Mouse (Mus musculus) T-helper 2 cell (primary cell): Measurements from ENCODE around the gene Copz1.

Experiments used
- in situ Hi-C: fragments of 300-600 bp; cut with MboI, MseI; formaldehyde crosslinking; loops from one replicate; pipeline ENCODE4 v1.15.1; 2025; ENCODE audit warnings: high pct_unique_total_duplicates

The Copz1 gene

DNA sequence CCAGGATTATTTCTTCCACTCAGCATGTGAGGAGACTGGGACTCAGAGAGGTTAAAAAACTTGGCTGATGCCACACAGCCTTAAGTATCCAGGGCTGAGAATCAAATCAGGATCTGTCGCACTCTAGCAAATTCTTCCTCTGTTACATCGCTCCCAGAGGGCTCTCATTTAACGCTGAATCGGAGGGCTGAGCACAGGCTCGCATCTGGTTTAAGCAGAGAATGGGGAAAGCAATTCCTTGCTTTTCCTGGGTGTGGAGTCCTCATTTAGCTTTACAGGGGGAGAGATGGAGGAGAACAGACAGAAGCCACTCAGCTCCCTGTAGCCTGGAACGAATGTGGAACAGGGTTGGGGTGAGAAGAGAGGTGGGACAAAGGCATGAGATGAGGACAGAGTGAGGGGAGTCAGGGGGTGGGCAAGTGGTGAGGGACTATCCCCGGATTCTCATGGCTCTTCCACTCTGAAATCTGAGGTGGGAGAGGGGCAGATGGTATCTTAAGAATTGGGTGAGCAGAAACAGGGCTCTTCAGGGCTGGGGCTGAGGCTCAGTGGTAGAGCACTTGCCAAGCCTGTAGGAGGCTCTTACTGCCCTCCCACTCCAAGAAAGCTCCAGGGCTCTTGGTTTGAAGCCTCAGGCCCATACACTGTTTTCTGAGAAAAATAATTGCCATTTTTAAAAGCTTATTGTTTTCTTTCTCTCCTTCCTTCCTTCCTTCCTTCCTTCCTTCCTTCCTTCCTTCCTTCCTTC is 63.1 kb downstream of the Copz1 start:
- in situ Hi-C loops, result no loop called here

- in situ Hi-C loops, result no loop called here
These were observed 64.6 kb downstream of the Copz1 start for GRCm38 (mm10) chr15:103336996-103337667.

- in situ Hi-C loops, result no loop called here
These were observed 66.3 kb downstream of the Copz1 start for GRCm38 (mm10) chr15:103338829-103339165.

DNA sequence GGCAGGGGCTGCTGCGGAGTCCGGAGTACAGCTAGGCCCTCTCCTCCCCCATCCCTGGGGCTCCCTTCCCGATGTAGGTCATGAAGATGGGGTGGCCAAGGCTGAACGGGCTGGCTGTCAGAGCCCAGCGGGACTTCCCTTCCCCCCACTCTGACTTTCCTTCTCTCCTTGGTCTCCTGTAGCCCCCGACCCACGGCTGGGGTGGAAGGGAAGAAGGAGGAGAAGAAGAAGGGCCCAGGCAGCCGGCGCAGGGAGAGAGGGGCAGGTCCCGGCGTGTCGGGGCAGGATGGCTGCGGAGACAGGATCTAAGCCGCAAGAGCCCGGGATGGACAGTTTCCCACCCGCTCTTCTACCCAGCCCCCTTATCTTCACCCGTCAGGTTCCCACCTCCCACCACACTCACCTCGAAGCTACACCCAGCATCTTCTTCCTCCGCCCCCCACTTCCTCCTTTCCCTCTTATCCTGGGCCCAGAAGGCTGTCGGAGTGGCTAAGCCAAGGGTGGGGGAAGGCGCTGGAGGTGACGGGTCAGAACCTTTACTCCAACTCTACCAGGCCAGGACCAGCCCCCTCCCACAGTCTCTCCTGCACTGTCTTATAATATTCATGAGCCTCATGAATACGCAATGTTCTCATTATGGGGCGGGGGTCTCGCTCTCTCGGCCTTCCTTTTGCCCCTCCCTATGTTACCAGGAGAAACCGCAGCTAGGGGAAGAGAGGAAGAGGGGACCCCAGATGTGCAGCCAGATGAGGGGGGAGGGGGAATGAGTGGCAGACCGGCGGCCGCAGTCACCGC is 66.8 kb downstream of the Copz1 start:
- in situ Hi-C loops, result no loop called here

- in situ Hi-C loops, result no loop called here
These were observed 67.4 kb downstream of the Copz1 start, which contains the start of gene Zfp385a for GRCm38 (mm10) chr15:103339961-103340337. Gene Zfp385a, minus strand, starts transcription at chr15:103340093.

- in situ Hi-C loops, result no loop called here
These were observed 68.3 kb downstream of the Copz1 start for GRCm38 (mm10) chr15:103340786-103341185.

- in situ Hi-C loops, result no loop called here
These were observed 69.0 kb downstream of the Copz1 start for GRCm38 (mm10) chr15:103341547-103341946.

DNA sequence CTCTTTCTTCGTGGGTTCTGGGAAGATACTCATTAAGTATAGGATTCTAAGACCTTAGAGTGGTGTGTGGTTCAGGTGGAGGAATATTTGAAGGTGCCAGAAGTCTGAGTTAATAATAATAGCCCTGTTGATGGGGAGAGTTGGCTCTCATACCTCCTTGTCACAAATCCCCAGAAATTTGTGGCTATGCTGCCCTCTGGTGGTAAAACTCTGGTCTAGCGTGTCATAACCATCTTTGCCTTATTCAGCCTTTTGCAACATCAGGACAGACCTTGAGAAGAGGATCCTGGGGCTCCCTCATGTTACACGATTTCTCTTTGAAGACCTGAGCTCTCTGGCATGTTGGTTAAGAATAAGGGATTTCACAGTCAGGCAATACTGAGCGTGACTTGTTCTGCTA is 69.9 kb downstream of the Copz1 start:
- in situ Hi-C loops, result no loop called here

DNA sequence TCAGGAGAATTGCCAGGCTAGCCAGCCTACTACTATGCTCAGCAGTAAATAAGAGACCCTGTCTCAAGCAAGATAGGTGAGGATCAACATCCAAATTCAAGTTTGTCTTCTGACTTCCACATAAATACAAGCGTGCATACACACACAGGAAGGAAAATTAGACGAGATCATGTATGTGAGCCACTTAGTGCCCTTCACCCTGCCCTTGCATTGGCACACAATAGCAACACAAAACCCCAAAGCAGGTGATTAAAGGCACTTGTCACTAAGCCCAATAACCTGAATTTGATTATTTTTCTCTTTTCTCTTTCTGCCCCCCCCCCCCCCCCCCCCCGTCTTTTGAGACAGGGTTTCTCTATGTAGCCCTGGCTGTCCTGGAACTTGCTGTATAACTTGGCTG is 70.5 kb downstream of the Copz1 start:
- in situ Hi-C loops, result no loop called here

GRCm38 (mm10) chr15:103343556-103343955 is 71.0 kb downstream of the Copz1 start:
- in situ Hi-C loops, result no loop called here

GRCm38 (mm10) chr15:103345789-103346188 is 73.3 kb downstream of the Copz1 start:
- in situ Hi-C loops, result no loop called here

DNA sequence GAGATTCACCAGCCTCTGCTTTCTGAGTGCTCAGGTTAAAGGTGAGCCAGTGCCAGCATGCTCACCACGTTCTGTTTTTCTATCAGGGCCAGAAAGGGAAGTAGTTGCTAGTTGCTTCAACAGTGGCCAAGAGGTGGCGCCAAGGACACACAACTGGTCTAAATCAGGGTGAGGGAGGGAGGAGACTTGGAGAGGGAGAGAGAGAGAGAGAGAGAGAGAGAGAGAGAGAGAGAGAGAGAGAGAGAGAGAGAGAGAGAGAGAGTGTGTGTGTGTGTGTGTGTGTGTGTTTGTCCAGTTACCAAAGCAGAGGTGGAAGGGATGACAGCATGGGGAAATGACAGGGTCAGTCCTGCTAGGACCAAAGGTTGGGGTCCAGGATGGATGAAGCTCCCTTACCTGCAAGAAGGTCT is 74.8 kb downstream of the Copz1 start:
- in situ Hi-C loops, result no loop called here
